Mouse (Mus musculus): ENCODE data around the gene Tns2. TPM values are rescaled to one million over a fixed set of nuclear protein-coding genes. Genes with fewer than 3 reads are reported as not detected.
"Not testable (repeated sequence)": the region's sequence is repeated elsewhere in the genome, so short reads cannot be mapped to it uniquely, and the experiment has no call there.

Gene Tns2
- polyA plus RNA-seq (2017; shearing (Covaris generic)) = 1 to 10 TPM; 1.5 to 2.9 TPM

- ATAC-seq = peak; percentile 41
These were observed at the start of gene Tns2 for GRCm38 (mm10) chr15:102100161-102100981. Gene Tns2 (plus strand): TSS chr15:102100413.

- no peak for ATAC-seq
These were observed 48.1 kb upstream of the Tns2 start for GRCm38 (mm10) chr15:102051920-102052683.

- no peak for ATAC-seq
These were observed 43.6 kb upstream of the Tns2 start for GRCm38 (mm10) chr15:102056495-102057174.

- peak; percentile 82 for ATAC-seq
These were observed 34.4 kb upstream of the Tns2 start for GRCm38 (mm10) chr15:102065661-102066325.

- ATAC-seq = no peak
These were observed 29.4 kb upstream of the Tns2 start for GRCm38 (mm10) chr15:102070476-102071467.

GRCm38 (mm10) chr15:102072963-102073558 lies 27.2 kb upstream of the Tns2 start:
- no peak for ATAC-seq

GRCm38 (mm10) chr15:102073559-102074069 lies 26.6 kb upstream of the Tns2 start, which contains the start of gene Eif4b:
Gene Eif4b (plus strand): TSS chr15:102073773.
- peak; percentile 92 for ATAC-seq

GRCm38 (mm10) chr15:102074070-102074731 lies 26.0 kb upstream of the Tns2 start:
- ATAC-seq = peak; percentile 15

- ATAC-seq = no peak
These were observed 25.2 kb upstream of the Tns2 start for GRCm38 (mm10) chr15:102074876-102075585.

- ATAC-seq = no peak
These were observed 23.0 kb upstream of the Tns2 start for GRCm38 (mm10) chr15:102077111-102077677.

- ATAC-seq = no peak
These were observed 21.0 kb upstream of the Tns2 start for GRCm38 (mm10) chr15:102079221-102079620.

GRCm38 (mm10) chr15:102079924-102080323 lies 20.3 kb upstream of the Tns2 start:
- ATAC-seq = not testable (repeated sequence)

- no peak for ATAC-seq
These were observed 19.8 kb upstream of the Tns2 start for GRCm38 (mm10) chr15:102080429-102080828.

GRCm38 (mm10) chr15:102082148-102082547 lies 18.1 kb upstream of the Tns2 start:
- no peak for ATAC-seq

- ATAC-seq = no peak
These were observed 17.2 kb upstream of the Tns2 start for GRCm38 (mm10) chr15:102083028-102083427.

- no peak for ATAC-seq
These were observed 10.2 kb upstream of the Tns2 start for GRCm38 (mm10) chr15:102089914-102090585.

- ATAC-seq = peak; percentile 40
These were observed 9.0 kb upstream of the Tns2 start for GRCm38 (mm10) chr15:102091063-102091679.

- no peak for ATAC-seq
These were observed 8.5 kb upstream of the Tns2 start for GRCm38 (mm10) chr15:102091688-102092087.
